Mouse (Mus musculus): ENCODE measurements at regions not wholly inside any gene's neighbourhood (a gene's known extent, or its start where the extent isn't known, plus 50 kb on each side); places are given as distances from the start of the nearest gene placed in this dataset.

GRCm38 (mm10) chr16:57823329-57823728 lies 68.8 kb upstream of the Col8a1 start:
- no peaks in the 10 kb centered on the region for H3K27me3 ChIP-seq (ENCODE audit: control insufficient read depth, insufficient read depth, low read length)
- TF ChIP-seq CTCF (IDR thresholded peaks at IDR 0.05; ENCODE audit: control insufficient read depth, insufficient read depth, insufficient replicate concordance, low read depth, low read length) (no peak), POLR2A (IDR thresholded peaks at IDR 0.05; ENCODE audit: control insufficient read depth, low read depth, low read length) (no peak)
- H3K4me3 ChIP-seq (ENCODE audit: control insufficient read depth, low read depth, low read length), result no peak overlapping the region
- H3K27ac ChIP-seq (ENCODE audit: control insufficient read depth, insufficient read depth, low read depth, low read length), result no peak overlapping the region
- no peaks in the 10 kb centered on the region for H3K4me1 ChIP-seq (ENCODE audit: control insufficient read depth, insufficient read depth, low read length)
- H3K36me3 ChIP-seq (ENCODE audit: control insufficient read depth, insufficient read depth, low read length), result no peaks in the 10 kb centered on the region

DNA sequence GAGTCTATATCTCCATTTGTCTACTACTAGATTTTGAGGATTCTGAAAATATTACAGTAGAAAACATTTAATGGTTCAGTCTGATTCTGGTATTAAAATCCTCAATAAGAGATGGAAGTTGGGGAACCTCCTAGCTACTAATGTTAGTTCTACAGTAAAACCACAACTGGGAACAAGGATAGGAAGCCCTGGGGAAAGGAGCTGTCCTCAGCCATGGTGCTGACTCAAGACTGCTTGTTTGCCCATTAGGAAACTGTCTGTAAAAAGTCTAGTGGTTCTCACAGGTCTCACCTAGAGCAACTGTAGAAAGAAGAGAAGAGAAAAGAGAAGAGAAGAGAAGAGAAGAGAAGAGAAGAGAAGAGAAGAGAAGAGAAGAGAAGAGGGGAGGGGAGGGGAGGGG lies 90.9 kb upstream of the Col8a1 start:
- H3K27ac ChIP-seq (ENCODE audit: control insufficient read depth, insufficient read depth, low read depth, low read length), result no peak overlapping the region
- TF ChIP-seq POLR2A (IDR thresholded peaks at IDR 0.05; ENCODE audit: control insufficient read depth, low read depth, low read length) (no peak), CTCF (IDR thresholded peaks at IDR 0.05; ENCODE audit: control insufficient read depth, insufficient read depth, insufficient replicate concordance, low read depth, low read length) (no peak)
- no peak overlapping the region for H3K4me3 ChIP-seq (ENCODE audit: control insufficient read depth, low read depth, low read length)
- no peaks in the 10 kb centered on the region for H3K27me3 ChIP-seq (ENCODE audit: control insufficient read depth, insufficient read depth, low read length)
- H3K36me3 ChIP-seq (ENCODE audit: control insufficient read depth, insufficient read depth, low read length), result no peaks in the 10 kb centered on the region
- no peaks in the 10 kb centered on the region for H3K4me1 ChIP-seq (ENCODE audit: control insufficient read depth, insufficient read depth, low read length)

GRCm38 (mm10) chr16:57846386-57846785 lies 91.8 kb upstream of the Col8a1 start:
- Histone ChIP-seq H3K36me3 (ENCODE audit: control insufficient read depth, insufficient read depth, low read length) (no peaks in the 10 kb centered on the region), H3K4me3 (ENCODE audit: control insufficient read depth, low read depth, low read length) (no peak overlapping the region), H3K27me3 (ENCODE audit: control insufficient read depth, insufficient read depth, low read length) (no peaks in the 10 kb centered on the region), H3K4me1 (ENCODE audit: control insufficient read depth, insufficient read depth, low read length) (no peaks in the 10 kb centered on the region), H3K27ac (ENCODE audit: control insufficient read depth, insufficient read depth, low read depth, low read length) (no peak overlapping the region)
- TF ChIP-seq POLR2A (IDR thresholded peaks at IDR 0.05; ENCODE audit: control insufficient read depth, low read depth, low read length), result no peak
- no peak for TF ChIP-seq CTCF (IDR thresholded peaks at IDR 0.05; ENCODE audit: control insufficient read depth, insufficient read depth, insufficient replicate concordance, low read depth, low read length)

- H3K27me3 ChIP-seq (ENCODE audit: control insufficient read depth, insufficient read depth, low read length), result no peaks in the 10 kb centered on the region
- no peak overlapping the region for H3K4me3 ChIP-seq (ENCODE audit: control insufficient read depth, low read depth, low read length)
- H3K36me3 ChIP-seq (ENCODE audit: control insufficient read depth, insufficient read depth, low read length), result no peaks in the 10 kb centered on the region
- TF ChIP-seq CTCF (IDR thresholded peaks at IDR 0.05; ENCODE audit: control insufficient read depth, insufficient read depth, insufficient replicate concordance, low read depth, low read length) (no peak), POLR2A (IDR thresholded peaks at IDR 0.05; ENCODE audit: control insufficient read depth, low read depth, low read length) (no peak)
- H3K4me1 ChIP-seq (ENCODE audit: control insufficient read depth, insufficient read depth, low read length), result no peaks in the 10 kb centered on the region
- no peak overlapping the region for H3K27ac ChIP-seq (ENCODE audit: control insufficient read depth, insufficient read depth, low read depth, low read length)
These were observed 97.3 kb upstream of the Col8a1 start for GRCm38 (mm10) chr16:57851854-57852253.

DNA sequence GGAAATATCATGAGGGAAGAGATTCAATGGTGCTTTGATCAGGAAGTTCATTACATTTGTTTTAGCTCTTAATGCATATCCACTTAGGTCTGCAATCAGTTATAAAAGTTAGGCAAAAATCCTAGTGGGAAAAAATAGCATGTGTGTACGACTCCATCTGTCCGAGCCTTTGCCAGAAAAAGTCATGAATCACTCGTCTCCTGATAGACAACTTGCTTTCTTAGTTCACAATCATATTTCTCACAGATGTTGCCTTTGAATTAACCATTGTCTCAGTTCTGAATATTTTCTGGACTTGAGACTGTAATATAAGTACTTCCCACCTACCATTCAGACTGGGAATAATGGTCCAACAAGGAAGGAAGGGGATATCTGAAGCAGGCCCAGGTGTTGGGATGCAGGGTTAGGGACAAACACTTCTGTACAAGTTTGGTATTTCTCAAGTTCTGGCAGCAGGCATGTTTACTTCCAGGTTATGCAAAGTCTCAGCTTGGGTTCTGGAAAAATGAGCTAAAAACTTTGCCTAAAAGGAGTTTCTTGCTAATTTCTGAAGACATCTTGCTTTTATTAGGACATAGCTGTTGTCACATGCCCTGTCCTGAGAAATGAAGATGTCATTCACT lies 98.4 kb upstream of the Col8a1 start:
- Histone ChIP-seq H3K36me3 (ENCODE audit: control insufficient read depth, insufficient read depth, low read length) (no peaks in the 10 kb centered on the region), H3K27me3 (ENCODE audit: control insufficient read depth, insufficient read depth, low read length) (no peaks in the 10 kb centered on the region), H3K4me3 (ENCODE audit: control insufficient read depth, low read depth, low read length) (no peak overlapping the region), H3K4me1 (ENCODE audit: control insufficient read depth, insufficient read depth, low read length) (no peaks in the 10 kb centered on the region), H3K27ac (ENCODE audit: control insufficient read depth, insufficient read depth, low read depth, low read length) (no peak overlapping the region)
- TF ChIP-seq POLR2A (IDR thresholded peaks at IDR 0.05; ENCODE audit: control insufficient read depth, low read depth, low read length), result no peak
- no peak for TF ChIP-seq CTCF (IDR thresholded peaks at IDR 0.05; ENCODE audit: control insufficient read depth, insufficient read depth, insufficient replicate concordance, low read depth, low read length)

- no peak overlapping the region for H3K4me3 ChIP-seq (ENCODE audit: control insufficient read depth, low read depth, low read length)
These were observed 99.2 kb upstream of the Col8a1 start for GRCm38 (mm10) chr16:57853751-57854150.

DNA sequence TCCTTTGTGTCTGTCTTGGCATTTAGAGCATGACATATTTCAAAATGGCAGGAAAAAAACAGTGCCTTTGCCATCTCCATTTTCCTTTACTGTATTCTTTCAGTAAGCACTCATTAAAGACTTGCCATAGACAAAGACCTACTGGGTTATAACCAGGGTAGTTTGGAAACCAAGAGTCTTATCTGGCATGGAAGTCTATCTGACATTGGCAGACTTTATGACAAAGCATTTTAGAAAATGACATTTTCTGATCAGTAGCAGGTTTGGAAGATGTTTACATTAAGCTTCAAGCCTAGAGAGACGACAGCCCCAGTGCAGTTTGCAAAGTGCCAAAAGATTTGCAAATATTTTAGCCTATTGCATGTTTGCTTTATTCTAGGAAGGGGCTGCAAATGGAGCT lies 102.5 kb upstream of the Col8a1 start:
- no peak overlapping the region for H3K4me3 ChIP-seq (ENCODE audit: control insufficient read depth, low read depth, low read length)
- no peaks in the 10 kb centered on the region for H3K27me3 ChIP-seq (ENCODE audit: control insufficient read depth, insufficient read depth, low read length)
- H3K36me3 ChIP-seq (ENCODE audit: control insufficient read depth, insufficient read depth, low read length), result no peaks in the 10 kb centered on the region
- TF ChIP-seq POLR2A (IDR thresholded peaks at IDR 0.05; ENCODE audit: control insufficient read depth, low read depth, low read length), result no peak
- TF ChIP-seq CTCF (IDR thresholded peaks at IDR 0.05; ENCODE audit: control insufficient read depth, insufficient read depth, insufficient replicate concordance, low read depth, low read length), result no peak
- no peaks in the 10 kb centered on the region for H3K4me1 ChIP-seq (ENCODE audit: control insufficient read depth, insufficient read depth, low read length)
- no peak overlapping the region for H3K27ac ChIP-seq (ENCODE audit: control insufficient read depth, insufficient read depth, low read depth, low read length)

More at GRCm38 (mm10) chr16:57853751-57854150, 99.2 kb upstream of the Col8a1 start:
- no peaks in the 10 kb centered on the region for H3K36me3 ChIP-seq (ENCODE audit: control insufficient read depth, insufficient read depth, low read length)
- H3K27ac ChIP-seq (ENCODE audit: control insufficient read depth, insufficient read depth, low read depth, low read length), result no peak overlapping the region
- TF ChIP-seq POLR2A (IDR thresholded peaks at IDR 0.05; ENCODE audit: control insufficient read depth, low read depth, low read length), result no peak
- TF ChIP-seq CTCF (IDR thresholded peaks at IDR 0.05; ENCODE audit: control insufficient read depth, insufficient read depth, insufficient replicate concordance, low read depth, low read length), result no peak
- H3K27me3 ChIP-seq (ENCODE audit: control insufficient read depth, insufficient read depth, low read length), result no peaks in the 10 kb centered on the region
- H3K4me1 ChIP-seq (ENCODE audit: control insufficient read depth, insufficient read depth, low read length), result no peaks in the 10 kb centered on the region

All from testis, adult 2 months (tissue).